Mouse (Mus musculus): ENCODE measurements around the gene Cyp2d12.

GRCm38 (mm10) chr15:82506971-82507370 lies 47.9 kb upstream of the Cyp2d12 start:
- TF ChIP-seq EP300 (IDR thresholded peaks at IDR 0.05; ENCODE audit: low read length) (no peak), POLR2AphosphoS2 (IDR thresholded peaks at IDR 0.05; ENCODE audit: low read depth, low read length) (no peak), MAFK (IDR thresholded peaks at IDR 0.05; ENCODE audit: insufficient replicate concordance, low read length) (no peak), CTCF (conservative IDR thresholded peaks at IDR 0.05 in 1 of 2, IDR thresholded peaks at IDR 0.05 in 1 of 2; ENCODE audit: low read depth in 2 of 2, low read length in 2 of 2) (no peak), POLR2A (IDR thresholded peaks at IDR 0.05; ENCODE audit: low read depth, low read length) (no peak), NELFE (IDR thresholded peaks at IDR 0.05; ENCODE audit: low read depth, low read length) (no peak), TBP (conservative IDR thresholded peaks at IDR 0.05; ENCODE audit: low read depth, low read length) (no peak), HCFC1 (IDR thresholded peaks at IDR 0.05; ENCODE audit: low read depth, low read length) (no peak), USF1 (IDR thresholded peaks at IDR 0.05; ENCODE audit: low read depth, low read length) (no peak), IRF4 (IDR thresholded peaks at IDR 0.05; ENCODE audit: low read depth, low read length) (no peak), TCF12 (IDR thresholded peaks at IDR 0.05; ENCODE audit: low read depth, low read length) (no peak)
